Mouse (Mus musculus): ENCODE measurements around the gene Rec8.

Gene Rec8

GRCm38 (mm10) chr14:55596036-55596690 is 21.7 kb upstream of the Rec8 start:
- DNase-seq: peak; percentile 90

- DNase-seq: peak; percentile 90
Observed at GRCm38 (mm10) chr14:55598521-55599390, 19.1 kb upstream of the Rec8 start.

GRCm38 (mm10) chr14:55603271-55603632 is 14.6 kb upstream of the Rec8 start, which contains the start of gene Irf9:
TSS of gene Irf9 (plus strand) at chr14:55603571.
- DNase-seq: no peak

GRCm38 (mm10) chr14:55603633-55604576 is 13.9 kb upstream of the Rec8 start:
- peak; percentile 99 for DNase-seq

- peak; percentile 86 for DNase-seq
Observed at GRCm38 (mm10) chr14:55604823-55605222, 13.0 kb upstream of the Rec8 start.

- peak; percentile 88 for DNase-seq
Observed at GRCm38 (mm10) chr14:55605743-55606459, 11.9 kb upstream of the Rec8 start.

GRCm38 (mm10) chr14:55608339-55608738 is 9.5 kb upstream of the Rec8 start:
- peak; percentile 91 for DNase-seq

- DNase-seq: no peak
Observed at GRCm38 (mm10) chr14:55613346-55613745, 4.5 kb upstream of the Rec8 start.

- DNase-seq: no peak
Observed at GRCm38 (mm10) chr14:55614565-55615178, 3.2 kb upstream of the Rec8 start.

- no peak for DNase-seq
Observed at GRCm38 (mm10) chr14:55615876-55616275, 2.0 kb upstream of the Rec8 start.

GRCm38 (mm10) chr14:55616844-55617243 is 993 bp upstream of the Rec8 start:
- DNase-seq: no peak

- DNase-seq: no peak
Observed at GRCm38 (mm10) chr14:55618486-55619195, 804 bp downstream of the Rec8 start.

- DNase-seq: peak; percentile 94
Observed at GRCm38 (mm10) chr14:55628077-55628827, 10.4 kb downstream of the Rec8 start.

GRCm38 (mm10) chr14:55629312-55629711 is 11.5 kb downstream of the Rec8 start:
- peak; percentile 95 for DNase-seq

- DNase-seq: peak; percentile 96
Observed at GRCm38 (mm10) chr14:55634874-55635522, 17.2 kb downstream of the Rec8 start.

- peak; percentile 99 for DNase-seq
Observed at GRCm38 (mm10) chr14:55635523-55636007, 17.7 kb downstream of the Rec8 start, which contains the start of gene Ipo4. TSS of gene Ipo4 (minus strand) at chr14:55635957.

- DNase-seq: no peak
Observed at GRCm38 (mm10) chr14:55637795-55638194, 20.0 kb downstream of the Rec8 start, which contains the start of gene Gm49378. TSS of gene Gm49378 (minus strand) at chr14:55637895.

GRCm38 (mm10) chr14:55640816-55641215 is 23.0 kb downstream of the Rec8 start:
- peak; percentile 91 for DNase-seq

GRCm38 (mm10) chr14:55641291-55641690 is 23.5 kb downstream of the Rec8 start:
- no peak for DNase-seq

All from heart, adult 11 months (tissue).